Mouse (Mus musculus): ENCODE results near the gene Dcpp1.

Gene Dcpp1

GRCm38 (mm10) chr17:23931157-23931556 is 50.5 kb downstream of the Dcpp1 start:
- no peak for DNase-seq
